Mouse (Mus musculus): ENCODE measurements around the gene Bcl2l10. TPM values are rescaled to one million over a fixed set of nuclear protein-coding genes. Genes with fewer than 3 reads are reported as not detected.
"Not testable (repeated sequence)": the region's sequence is repeated elsewhere in the genome, so short reads cannot be mapped to it uniquely, and the experiment has no call there.

Gene Bcl2l10
- polyA plus RNA-seq, 1 experiment from 2014 or later = not detected

DNA sequence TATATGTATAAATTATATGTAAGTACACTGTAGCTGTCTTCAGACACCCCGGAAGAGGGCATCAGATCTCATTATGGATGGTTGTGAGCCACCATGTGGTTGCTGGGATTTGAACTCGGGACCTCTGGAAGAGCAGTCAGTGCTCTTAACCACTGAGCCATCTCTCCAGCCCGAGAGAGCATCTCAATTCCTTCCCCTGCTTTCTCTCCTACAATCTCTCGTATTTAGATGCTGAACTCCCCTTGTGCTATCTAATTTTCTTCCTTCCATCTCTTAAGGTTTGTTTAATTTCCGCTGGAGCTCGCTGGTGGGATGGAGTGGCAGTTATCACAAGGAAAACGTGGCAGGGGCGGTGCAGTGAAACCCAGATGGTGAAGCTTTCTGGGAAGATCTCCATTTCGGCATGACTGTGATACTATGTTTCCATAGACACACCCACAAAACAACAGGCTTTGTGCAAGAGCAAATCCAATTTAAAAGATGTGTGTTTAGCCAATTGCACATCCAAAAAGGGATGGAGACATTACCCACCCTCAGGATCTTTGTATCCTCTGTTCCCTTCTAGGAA, 9.6 kb downstream of the Bcl2l10 start:
- no peaks in the 10 kb centered on the region for H3K27me3 ChIP-seq (ENCODE audit: control insufficient read depth, insufficient read depth, low read length)
- H3K4me3 ChIP-seq (replicated peaks; ENCODE audit: low read depth, low read length) = no peak overlapping the region
- no peaks in the 10 kb centered on the region for H3K36me3 ChIP-seq (ENCODE audit: control insufficient read depth, insufficient read depth, low read length)
- ATAC-seq (ENCODE audit: low FRiP score, low TSS enrichment) = no peak
- H3K4me1 ChIP-seq (ENCODE audit: control insufficient read depth, insufficient read depth, low read length) = no peaks in the 10 kb centered on the region
- no peak for DNase-seq
- no peak overlapping the region for H3K27ac ChIP-seq (replicated peaks; ENCODE audit: low read depth, low read length)
- no peaks in the 10 kb centered on the region for H3K9me3 ChIP-seq (ENCODE audit: control insufficient read depth, low read length)
- H3K4me2 ChIP-seq (ENCODE audit: low read length) = no peak overlapping the region
- WGBS = 78% methylated on average over 9 of the region's 9 CpGs
- no peak overlapping the region for H3K9ac ChIP-seq (replicated peaks; ENCODE audit: low read length)

DNA sequence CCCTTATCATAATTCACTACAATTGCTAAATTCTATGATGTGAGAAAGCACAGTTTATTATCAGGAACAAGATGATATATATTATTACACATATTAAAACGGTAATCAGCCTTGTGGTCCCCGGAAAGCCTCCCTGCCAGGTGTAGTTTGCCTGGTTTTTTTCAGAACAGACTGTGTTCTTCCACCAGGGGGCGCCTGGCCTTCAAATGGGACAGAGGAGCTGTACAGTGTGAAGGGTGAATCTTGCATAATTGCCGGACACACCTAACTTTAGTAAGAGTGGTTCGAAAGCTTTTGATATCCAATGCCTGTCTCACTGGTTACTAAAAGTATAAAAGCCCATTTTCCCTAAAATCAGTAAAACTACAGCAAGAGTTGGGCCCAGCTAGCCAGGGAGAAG, 14.1 kb downstream of the Bcl2l10 start:
- no peak overlapping the region for H3K9ac ChIP-seq (replicated peaks; ENCODE audit: low read length)
- no peak overlapping the region for H3K4me3 ChIP-seq (replicated peaks; ENCODE audit: low read depth, low read length)
- no peaks in the 10 kb centered on the region for H3K9me3 ChIP-seq (ENCODE audit: control insufficient read depth, low read length)
- no peak overlapping the region for H3K27ac ChIP-seq (replicated peaks; ENCODE audit: low read depth, low read length)
- H3K4me2 ChIP-seq (ENCODE audit: low read length) = no peak overlapping the region
- no peaks in the 10 kb centered on the region for H3K36me3 ChIP-seq (ENCODE audit: control insufficient read depth, insufficient read depth, low read length)
- H3K4me1 ChIP-seq (ENCODE audit: control insufficient read depth, insufficient read depth, low read length) = no peaks in the 10 kb centered on the region
- ATAC-seq (ENCODE audit: low FRiP score, low TSS enrichment) = no peak
- DNase-seq = peak; percentile 83
- WGBS = 39% methylated on average over 5 of the region's 5 CpGs
- no peaks in the 10 kb centered on the region for H3K27me3 ChIP-seq (ENCODE audit: control insufficient read depth, insufficient read depth, low read length)

DNA sequence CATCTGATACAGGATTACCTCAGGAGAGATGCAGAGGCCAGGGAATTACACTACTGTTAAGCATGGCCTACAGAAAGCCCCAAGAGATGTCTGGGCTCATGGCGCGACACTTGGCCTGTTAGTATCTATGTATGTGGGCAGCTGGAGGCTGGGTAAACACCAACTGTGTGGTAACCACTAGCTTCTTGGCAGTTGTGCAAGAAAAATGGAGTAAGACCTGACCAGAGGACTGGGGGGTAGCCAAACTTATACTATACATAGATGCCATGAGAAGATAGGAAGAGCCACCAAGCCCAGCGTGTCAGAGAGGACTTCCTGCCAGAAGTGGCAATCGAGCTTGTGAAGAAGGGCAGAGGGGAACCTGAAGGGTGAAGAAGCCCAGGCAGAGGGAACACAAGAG, 14.6 kb downstream of the Bcl2l10 start:
- Histone ChIP-seq H3K4me1 (ENCODE audit: control insufficient read depth, insufficient read depth, low read length) (no peaks in the 10 kb centered on the region), H3K27ac (replicated peaks; ENCODE audit: low read depth, low read length) (no peak overlapping the region), H3K36me3 (ENCODE audit: control insufficient read depth, insufficient read depth, low read length) (no peaks in the 10 kb centered on the region), H3K9ac (replicated peaks; ENCODE audit: low read length) (no peak overlapping the region), H3K9me3 (ENCODE audit: control insufficient read depth, low read length) (no peaks in the 10 kb centered on the region), H3K4me2 (ENCODE audit: low read length) (no peak overlapping the region), H3K4me3 (replicated peaks; ENCODE audit: low read depth, low read length) (no peak overlapping the region), H3K27me3 (ENCODE audit: control insufficient read depth, insufficient read depth, low read length) (no peaks in the 10 kb centered on the region)
- DNase-seq = no peak
- WGBS = 87% methylated on average over 4 of the region's 4 CpGs
- ATAC-seq (ENCODE audit: low FRiP score, low TSS enrichment) = no peak

DNA sequence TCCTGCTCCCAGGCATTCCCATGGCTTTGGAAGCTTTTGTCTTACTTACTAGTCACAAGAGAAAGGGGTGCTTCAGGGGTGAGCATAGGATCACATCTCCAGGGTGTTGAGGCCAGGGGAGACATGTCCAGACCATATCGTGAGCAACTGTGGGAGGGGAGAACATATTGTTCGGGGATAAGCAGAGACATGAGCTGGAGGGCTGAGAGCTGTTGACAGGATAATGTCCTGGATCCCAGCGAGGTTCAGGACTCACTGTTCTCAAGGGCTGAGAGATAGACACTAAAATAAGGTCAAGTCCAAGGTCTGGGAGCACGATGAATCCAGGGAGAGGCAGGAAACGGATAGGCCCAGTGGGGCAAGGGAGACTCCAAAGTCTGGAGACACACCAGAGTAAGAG, 15.4 kb downstream of the Bcl2l10 start:
- ATAC-seq (ENCODE audit: low FRiP score, low TSS enrichment) (no peak), DNase-seq (no peak)
- Histone ChIP-seq H3K9me3 (ENCODE audit: control insufficient read depth, low read length) (no peaks in the 10 kb centered on the region), H3K9ac (replicated peaks; ENCODE audit: low read length) (no peak overlapping the region), H3K4me3 (replicated peaks; ENCODE audit: low read depth, low read length) (no peak overlapping the region), H3K27me3 (ENCODE audit: control insufficient read depth, insufficient read depth, low read length) (no peaks in the 10 kb centered on the region), H3K36me3 (ENCODE audit: control insufficient read depth, insufficient read depth, low read length) (no peaks in the 10 kb centered on the region), H3K27ac (replicated peaks; ENCODE audit: low read depth, low read length) (no peak overlapping the region), H3K4me1 (ENCODE audit: control insufficient read depth, insufficient read depth, low read length) (no peaks in the 10 kb centered on the region), H3K4me2 (ENCODE audit: low read length) (no peak overlapping the region)
- WGBS = 84% methylated on average over 5 of the region's 5 CpGs

DNA sequence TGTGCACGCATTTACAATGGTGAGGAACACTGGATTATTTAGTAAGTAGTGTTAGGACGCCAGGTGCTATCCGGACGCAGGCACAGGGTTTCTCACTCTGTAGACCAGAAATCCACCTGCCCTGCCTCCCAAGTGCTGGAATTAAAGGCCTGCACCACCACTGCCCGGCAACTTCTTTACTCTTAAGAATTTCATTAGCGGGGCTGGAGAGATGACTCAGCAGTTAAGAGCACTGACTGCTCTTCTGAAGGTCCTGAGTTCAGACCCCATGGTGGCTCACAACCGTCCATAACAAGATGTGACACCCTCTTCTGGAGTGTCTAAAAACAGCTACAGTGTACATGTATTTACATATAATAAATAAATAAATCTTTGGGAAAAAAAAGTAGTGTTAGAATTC, 16.1 kb downstream of the Bcl2l10 start:
- H3K9ac ChIP-seq (replicated peaks; ENCODE audit: low read length); H3K4me1 ChIP-seq (ENCODE audit: control insufficient read depth, insufficient read depth, low read length); H3K9me3 ChIP-seq (ENCODE audit: control insufficient read depth, low read length); H3K4me2 ChIP-seq (ENCODE audit: low read length); H3K27me3 ChIP-seq (ENCODE audit: control insufficient read depth, insufficient read depth, low read length); DNase-seq; H3K4me3 ChIP-seq (replicated peaks; ENCODE audit: low read depth, low read length); H3K36me3 ChIP-seq (ENCODE audit: control insufficient read depth, insufficient read depth, low read length); ATAC-seq (ENCODE audit: low FRiP score, low TSS enrichment); H3K27ac ChIP-seq (replicated peaks; ENCODE audit: low read depth, low read length): not testable (repeated sequence)
- WGBS = 65% methylated on average over 7 of the region's 7 CpGs

DNA sequence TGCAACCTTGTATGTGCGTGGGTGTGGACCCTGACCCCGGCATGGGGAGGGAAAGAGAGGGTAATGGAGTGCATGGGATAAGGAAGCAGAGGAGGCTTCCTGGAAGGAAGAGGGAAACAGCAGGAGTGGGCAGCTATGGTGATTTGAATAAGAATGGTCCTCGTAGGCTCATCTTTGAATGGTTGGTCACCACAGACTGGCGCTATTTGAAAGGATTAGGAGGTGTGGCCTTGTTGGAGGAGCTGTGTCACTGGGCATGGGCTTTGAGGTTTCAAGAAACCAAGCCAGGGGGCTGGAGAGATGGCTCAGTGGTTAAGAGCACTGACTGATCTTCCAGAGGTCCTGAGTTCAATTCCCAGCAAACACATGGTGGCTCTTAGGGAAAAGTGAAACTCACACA, 17.6 kb downstream of the Bcl2l10 start:
- H3K9me3 ChIP-seq (ENCODE audit: control insufficient read depth, low read length) = 0 out of 2 replicates have a peak, but pooled peaks cover 1% of the 10 kb centered on the region
- no peak overlapping the region for H3K4me3 ChIP-seq (replicated peaks; ENCODE audit: low read depth, low read length)
- no peaks in the 10 kb centered on the region for H3K36me3 ChIP-seq (ENCODE audit: control insufficient read depth, insufficient read depth, low read length)
- 56% methylated on average over 4 of the region's 4 CpGs for WGBS
- H3K27ac ChIP-seq (replicated peaks; ENCODE audit: low read depth, low read length) = no peak overlapping the region
- DNase-seq (no peak), ATAC-seq (ENCODE audit: low FRiP score, low TSS enrichment) (no peak)
- H3K9ac ChIP-seq (replicated peaks; ENCODE audit: low read length) = no peak overlapping the region
- H3K27me3 ChIP-seq (ENCODE audit: control insufficient read depth, insufficient read depth, low read length) = no peaks in the 10 kb centered on the region
- H3K4me1 ChIP-seq (ENCODE audit: control insufficient read depth, insufficient read depth, low read length) = no peaks in the 10 kb centered on the region
- H3K4me2 ChIP-seq (ENCODE audit: low read length) = no peak overlapping the region

DNA sequence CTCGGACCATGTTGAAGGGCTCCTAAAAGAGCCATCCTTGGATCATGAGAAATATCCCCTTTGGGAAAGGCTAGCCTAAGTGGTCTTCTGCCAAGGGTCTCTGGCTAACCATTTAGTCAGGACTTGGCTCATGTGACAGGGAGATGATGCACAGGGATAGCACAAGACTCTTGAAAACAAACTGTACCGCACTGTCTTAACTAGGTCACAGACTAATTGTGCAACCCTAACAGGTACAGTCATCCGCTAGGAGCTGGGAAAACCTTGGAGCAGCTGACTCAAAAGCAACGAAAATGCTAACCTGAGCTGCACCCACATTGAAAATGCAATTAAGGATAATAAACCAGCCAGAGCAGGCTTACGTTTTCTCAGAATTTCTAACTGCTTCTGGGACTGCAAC, 18.6 kb downstream of the Bcl2l10 start:
- WGBS = 84% methylated on average over 5 of the region's 5 CpGs
- no peak overlapping the region for H3K4me3 ChIP-seq (replicated peaks; ENCODE audit: low read depth, low read length)
- DNase-seq (no peak), ATAC-seq (ENCODE audit: low FRiP score, low TSS enrichment) (no peak)
- H3K36me3 ChIP-seq (ENCODE audit: control insufficient read depth, insufficient read depth, low read length) = no peaks in the 10 kb centered on the region
- no peak overlapping the region for H3K4me2 ChIP-seq (ENCODE audit: low read length)
- no peak overlapping the region for H3K27ac ChIP-seq (replicated peaks; ENCODE audit: low read depth, low read length)
- no peak overlapping the region for H3K9ac ChIP-seq (replicated peaks; ENCODE audit: low read length)
- H3K9me3 ChIP-seq (ENCODE audit: control insufficient read depth, low read length) = 0 out of 2 replicates have a peak, but pooled peaks cover 6% of the 10 kb centered on the region
- no peaks in the 10 kb centered on the region for H3K27me3 ChIP-seq (ENCODE audit: control insufficient read depth, insufficient read depth, low read length)
- no peaks in the 10 kb centered on the region for H3K4me1 ChIP-seq (ENCODE audit: control insufficient read depth, insufficient read depth, low read length)

DNA sequence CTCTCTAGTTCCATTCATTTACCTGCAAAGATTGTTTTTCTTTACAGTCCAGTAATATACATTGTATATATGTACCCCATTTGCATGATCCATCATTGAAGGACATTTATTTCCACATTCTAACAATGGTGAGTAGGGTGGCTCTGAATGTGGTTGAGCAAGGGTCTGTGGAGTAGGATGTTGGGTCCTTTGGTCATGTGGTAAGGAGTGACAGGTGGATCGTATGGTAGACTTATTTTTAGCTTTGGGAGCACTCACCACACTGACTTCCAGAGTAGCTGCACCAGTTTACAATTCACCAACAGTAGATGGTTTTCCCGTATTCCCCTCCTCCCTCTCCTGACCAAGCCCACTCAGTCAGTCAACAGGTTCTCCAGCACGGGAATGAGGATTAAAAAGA, 21.2 kb downstream of the Bcl2l10 start:
- no peak overlapping the region for H3K9ac ChIP-seq (replicated peaks; ENCODE audit: low read length)
- H3K27ac ChIP-seq (replicated peaks; ENCODE audit: low read depth, low read length) = no peak overlapping the region
- no peaks in the 10 kb centered on the region for H3K4me1 ChIP-seq (ENCODE audit: control insufficient read depth, insufficient read depth, low read length)
- no peak for ATAC-seq (ENCODE audit: low FRiP score, low TSS enrichment)
- H3K9me3 ChIP-seq (ENCODE audit: control insufficient read depth, low read length) = 0 out of 2 replicates have a peak, but pooled peaks cover 6% of the 10 kb centered on the region
- DNase-seq = no peak
- H3K36me3 ChIP-seq (ENCODE audit: control insufficient read depth, insufficient read depth, low read length) = no peaks in the 10 kb centered on the region
- H3K4me2 ChIP-seq (ENCODE audit: low read length) = no peak overlapping the region
- WGBS = 74% methylated on average over 3 of the region's 3 CpGs
- no peaks in the 10 kb centered on the region for H3K27me3 ChIP-seq (ENCODE audit: control insufficient read depth, insufficient read depth, low read length)
- H3K4me3 ChIP-seq (replicated peaks; ENCODE audit: low read depth, low read length) = no peak overlapping the region

DNA sequence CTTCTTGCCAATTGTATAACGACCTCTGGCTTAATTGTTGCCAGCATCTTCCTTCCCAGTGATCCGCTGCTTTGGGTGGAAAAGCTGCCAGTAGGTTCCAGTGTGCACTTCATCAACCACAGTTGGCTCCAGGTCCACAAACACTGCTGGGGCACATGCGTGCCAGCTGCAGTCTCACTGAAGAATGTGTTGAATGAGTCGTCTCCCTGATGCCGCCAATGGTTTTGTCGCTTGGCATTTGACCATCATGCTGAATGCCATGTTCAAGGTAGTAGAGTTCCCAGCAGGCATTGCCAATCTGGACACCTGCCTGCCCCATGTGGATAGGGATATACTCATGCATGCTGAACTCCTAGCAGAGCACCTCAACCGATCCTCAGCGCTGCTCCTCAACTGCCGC, 28.0 kb downstream of the Bcl2l10 start:
- Histone ChIP-seq H3K4me2 (ENCODE audit: low read length) (no peak overlapping the region), H3K4me1 (ENCODE audit: control insufficient read depth, insufficient read depth, low read length) (no peaks in the 10 kb centered on the region), H3K4me3 (replicated peaks; ENCODE audit: low read depth, low read length) (no peak overlapping the region), H3K27me3 (ENCODE audit: control insufficient read depth, insufficient read depth, low read length) (no peaks in the 10 kb centered on the region), H3K9me3 (ENCODE audit: control insufficient read depth, low read length) (0 out of 2 replicates have a peak, but pooled peaks cover under 1% of the 10 kb centered on the region), H3K9ac (replicated peaks; ENCODE audit: low read length) (no peak overlapping the region), H3K27ac (replicated peaks; ENCODE audit: low read depth, low read length) (no peak overlapping the region), H3K36me3 (ENCODE audit: control insufficient read depth, insufficient read depth, low read length) (no peaks in the 10 kb centered on the region)
- WGBS = 97% methylated on average over 9 of the region's 9 CpGs
- DNase-seq (no peak), ATAC-seq (ENCODE audit: low FRiP score, low TSS enrichment) (no peak)

Measured in midbrain, embryonic 14.5 days (tissue).